Mouse (Mus musculus) embryonic fibroblast, embryonic 13.5 days (primary cell): ENCODE results near the gene Pias1. TPM values are rescaled to one million over a fixed set of nuclear protein-coding genes. Genes with fewer than 3 reads are reported as not detected.

Experiments used
- H3K27ac ChIP-seq: 2 replicates; pipeline ENCODE4 v1.5.1; 2012; ENCODE audit warnings: low read length, control low read depth, inconsistent platforms; ENCODE audit not compliant: insufficient read depth
- H3K4me1 ChIP-seq: 2 replicates; pipeline ENCODE4 v1.6.1; 2011; ENCODE audit warnings: low read length; ENCODE audit not compliant: control insufficient read depth, insufficient read depth
- H3K4me3 ChIP-seq: 2 replicates; pipeline ENCODE4 v1.5.1; 2011; ENCODE audit warnings: mild to moderate bottlenecking, control low read depth, low read length; ENCODE audit not compliant: insufficient read depth
- CTCF ChIP-seq: IDR thresholded peaks from 2 replicates; pipeline ENCODE4 v1.5.1; 2011; ENCODE audit warnings: mild to moderate bottlenecking, control low read depth, low read length, moderate library complexity, borderline replicate concordance; ENCODE audit not compliant: insufficient read depth
- POLR2A ChIP-seq: IDR thresholded peaks from 2 replicates; pipeline ENCODE4 v1.6.1; 2011; ENCODE audit warnings: low read depth, mild to moderate bottlenecking, control low read depth, low read length, moderate library complexity
- polyA plus RNA-seq: library from polyadenylated mRNA; stranded (reverse); fragments of >200 nt; gene quantifications from 2 replicates; pipeline ENCODE4 v1.2.4, GENCODE M21; 2011; ENCODE audit warnings: low read depth; ENCODE audit not compliant: missing spikeins, insufficient read length

The Pias1 gene
- polyA plus RNA-seq, 1 experiment: 48.4 TPM

DNA sequence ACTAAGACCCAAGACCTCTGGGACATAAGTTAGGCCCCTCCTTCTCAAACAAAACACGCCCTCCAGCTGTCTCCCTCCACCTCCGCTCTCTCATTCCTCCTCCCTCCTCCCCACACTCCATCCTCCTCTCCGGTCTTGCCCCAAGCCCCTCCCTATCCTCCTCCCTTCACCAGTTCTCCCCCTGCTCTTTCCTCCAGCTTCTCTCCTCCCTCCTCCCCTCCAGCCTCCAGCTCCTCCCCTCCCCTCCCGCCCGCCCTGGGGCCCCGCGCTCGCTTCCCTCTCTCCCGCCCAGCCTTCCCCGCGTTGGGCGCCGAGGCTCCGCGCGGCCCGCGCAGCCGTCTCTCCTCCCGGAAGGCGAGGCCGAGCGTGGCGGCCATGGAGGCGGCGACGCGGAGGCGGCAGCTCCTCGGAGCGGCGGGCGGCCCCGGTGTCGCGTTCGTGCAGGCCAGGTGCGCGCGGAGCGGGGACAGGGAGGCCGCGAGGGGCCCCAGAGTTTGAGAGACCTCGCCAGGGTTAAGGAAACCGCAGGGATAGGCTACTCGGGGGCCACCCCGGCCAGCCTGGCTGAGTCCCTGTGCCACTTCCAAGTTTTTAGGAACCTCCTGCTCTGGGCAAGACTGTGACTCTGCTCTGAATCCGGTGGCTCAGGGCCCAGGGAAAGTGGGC, 149.1 kb downstream of the Pias1 start, which contains the start of gene Cln6:
Gene Cln6, plus strand, starts transcription at position 280 of the 666 bp plus-strand sequence.
- H3K4me3 ChIP-seq: peak within 1 kb of the TSS; percentile 66
- peaks cover 4% of the 10 kb centered on the region for H3K4me1 ChIP-seq
- TF ChIP-seq CTCF: no peak
- peak; percentile 64 for TF ChIP-seq POLR2A
- H3K27ac ChIP-seq: no peak within 1 kb of the TSS

DNA sequence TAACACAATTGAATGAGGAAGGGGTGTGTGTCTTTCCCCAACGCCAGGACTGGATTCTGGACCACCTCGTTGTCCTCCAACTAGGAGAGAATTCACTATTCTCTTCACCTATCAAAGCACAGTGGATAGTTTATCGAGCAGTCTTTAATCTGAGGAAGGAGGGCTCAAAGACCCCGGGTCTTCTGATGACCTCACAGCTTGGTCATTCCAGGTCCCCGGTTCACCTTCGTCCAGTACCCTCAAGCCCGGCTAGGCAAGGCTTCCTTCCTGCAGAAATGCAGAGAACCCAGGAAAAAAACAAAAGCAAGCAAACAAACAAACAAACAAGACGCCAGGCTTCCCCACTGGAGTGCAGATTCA, 149.6 kb downstream of the Pias1 start:
- TF ChIP-seq POLR2A (0 out of 2 replicates have a peak, but pooled peaks have one; percentile 35), CTCF (no peak)
- Histone ChIP-seq H3K4me3 (peak overlapping the region; percentile 9), H3K27ac (no peak overlapping the region), H3K4me1 (peaks cover 4% of the 10 kb centered on the region)

DNA sequence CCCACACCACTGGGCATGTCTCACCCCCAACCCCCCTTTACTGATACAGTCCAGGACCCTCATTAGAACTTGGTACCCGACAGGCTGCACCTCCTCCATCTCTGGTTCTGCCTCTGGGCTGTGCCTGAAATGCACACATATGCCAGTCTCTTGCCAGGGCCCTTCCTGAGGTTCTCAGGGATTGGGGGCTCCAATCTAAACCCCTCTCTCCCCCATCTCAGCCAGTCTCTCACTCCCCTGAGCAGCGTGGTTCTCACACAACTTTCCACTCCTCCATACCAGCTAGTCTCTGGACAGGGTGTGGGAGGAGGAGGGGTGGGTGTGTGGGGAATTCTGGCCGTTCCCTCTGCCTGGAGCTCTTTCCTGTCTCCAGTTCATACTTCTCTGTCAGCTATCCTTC, 150.1 kb downstream of the Pias1 start:
- TF ChIP-seq POLR2A (no peak), CTCF (no peak)
- peaks cover 4% of the 10 kb centered on the region for H3K4me1 ChIP-seq
- no peak overlapping the region for H3K4me3 ChIP-seq
- H3K27ac ChIP-seq: no peak overlapping the region

DNA sequence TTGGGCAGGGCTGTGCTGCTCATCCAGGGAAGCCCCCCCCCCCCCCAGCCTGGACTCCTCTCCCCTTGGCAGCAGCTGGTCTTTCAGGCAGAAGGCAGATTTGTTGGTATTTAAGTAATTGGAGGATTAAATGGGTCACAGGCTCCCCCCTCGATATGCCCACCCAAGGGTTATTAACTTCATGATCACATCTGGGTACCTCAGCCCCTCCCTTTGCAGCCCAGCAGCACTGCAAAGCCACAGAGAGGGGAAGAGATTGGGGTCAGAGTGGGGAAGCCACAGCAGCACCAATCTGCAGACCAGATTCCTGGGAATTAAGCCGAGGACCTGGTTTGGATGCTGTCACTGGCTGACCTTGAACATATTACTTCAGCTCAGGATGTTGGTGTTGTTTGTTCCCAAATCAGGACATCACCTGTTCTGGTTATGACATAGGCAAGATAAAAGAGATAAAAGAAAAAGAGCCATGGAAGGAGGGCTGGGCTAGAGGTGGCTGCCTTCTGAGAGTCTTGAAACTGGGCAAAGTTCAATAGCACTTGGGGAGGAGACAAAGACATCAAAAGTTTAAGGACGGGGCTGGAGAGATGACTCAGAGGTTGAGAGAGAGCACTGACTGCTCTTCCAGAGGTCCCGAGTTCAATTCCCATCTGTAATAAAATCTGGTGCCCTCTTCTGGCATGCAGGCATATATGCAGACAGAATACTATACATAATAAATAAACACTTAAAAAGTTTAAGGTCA, 151.8 kb downstream of the Pias1 start:
- no peak overlapping the region for H3K4me3 ChIP-seq
- TF ChIP-seq POLR2A: no peak
- TF ChIP-seq CTCF: no peak
- peaks cover 4% of the 10 kb centered on the region for H3K4me1 ChIP-seq
- H3K27ac ChIP-seq: no peak overlapping the region

DNA sequence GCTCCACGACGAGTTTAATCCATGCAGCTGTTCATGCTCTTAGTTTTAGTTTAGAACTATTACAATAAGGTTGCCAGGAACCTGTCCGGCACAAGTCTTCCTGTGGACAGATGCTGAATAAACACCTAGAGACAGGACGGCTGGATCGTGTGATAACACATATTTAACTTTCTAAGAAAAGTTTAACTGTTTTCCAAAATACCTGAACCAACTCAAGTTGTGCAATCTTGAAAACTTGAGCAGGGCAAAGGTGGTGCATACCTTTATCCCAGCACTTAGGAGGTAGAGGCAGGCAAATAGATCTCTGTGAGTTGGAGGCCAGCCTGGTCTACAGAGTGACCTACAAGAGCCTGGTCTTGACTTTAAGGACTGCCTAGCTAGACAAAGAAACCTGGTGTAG, 152.8 kb downstream of the Pias1 start:
- Histone ChIP-seq H3K27ac (no peak overlapping the region), H3K4me3 (no peak overlapping the region), H3K4me1 (peaks cover 4% of the 10 kb centered on the region)
- TF ChIP-seq CTCF (no peak), POLR2A (no peak)

DNA sequence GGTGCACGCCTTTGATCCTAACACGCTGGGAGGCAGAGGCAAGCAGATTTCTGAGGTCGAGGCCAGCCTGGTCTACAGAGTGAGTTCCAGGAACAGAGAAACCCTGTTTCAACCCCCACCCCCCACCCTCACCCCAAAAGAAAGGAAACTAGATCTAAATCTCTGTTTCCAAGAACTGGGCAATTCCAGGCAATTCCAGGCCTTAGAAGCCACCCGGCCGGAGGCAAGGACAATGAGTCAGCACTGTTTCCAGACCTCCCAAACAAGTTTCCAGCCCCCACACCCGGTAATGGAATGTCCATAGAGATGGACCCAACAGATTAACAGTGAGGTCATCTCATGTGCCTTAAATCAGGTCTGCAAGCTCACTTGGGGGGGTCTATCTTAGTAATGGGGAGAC, 157.8 kb downstream of the Pias1 start:
- Histone ChIP-seq H3K4me3 (no peak overlapping the region), H3K4me1 (peaks cover 3% of the 10 kb centered on the region; the same call in 1 of the 2 replicates), H3K27ac (no peak overlapping the region; the same call in 1 of the 2 replicates)
- TF ChIP-seq POLR2A (no peak), CTCF (no peak)

DNA sequence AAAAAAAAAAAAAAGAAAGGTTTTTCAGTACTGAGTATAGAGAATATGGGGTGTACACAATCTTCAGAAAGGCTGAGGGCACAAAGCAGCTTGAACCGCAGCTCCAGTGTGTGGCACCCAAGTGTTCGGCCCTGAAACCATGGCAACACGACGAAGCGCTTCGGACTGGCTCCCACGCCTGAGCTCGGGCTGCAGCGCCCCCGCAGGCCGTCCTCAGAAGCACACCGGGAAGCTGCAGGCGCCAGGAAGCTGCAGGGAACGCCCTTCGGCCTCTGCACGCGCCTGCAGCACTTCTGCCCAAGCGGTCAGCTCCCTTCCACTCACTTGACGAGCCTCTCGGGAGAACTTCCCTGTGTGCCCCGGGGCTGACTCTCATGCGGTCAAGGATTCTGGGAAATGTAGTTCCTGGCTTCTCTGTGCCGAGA, 159.1 kb downstream of the Pias1 start:
- H3K4me3 ChIP-seq: no peak overlapping the region
- no peak overlapping the region for H3K27ac ChIP-seq
- TF ChIP-seq CTCF: peak; percentile 92
- TF ChIP-seq POLR2A: no peak

More for the DNA sequence above, 159.1 kb downstream of the Pias1 start:
- peaks cover 3% of the 10 kb centered on the region; the same call in 1 of the 2 replicates for H3K4me1 ChIP-seq

Other genes with a start within 250 kb of the Pias1 start
- 37.3 and 41.2 TPM in 2 replicates for gene Fem1b, start 176.0 kb downstream of the Pias1 start, polyA plus RNA-seq
- 33.7 and 43.3 TPM in 2 replicates for gene Cln6, start 149.1 kb downstream of the Pias1 start, polyA plus RNA-seq
- gene Calml4, start 129.8 kb downstream of the Pias1 start, polyA plus RNA-seq: 2.9 and 7.5 TPM in 2 replicates
- not detected in 2 replicates for gene Skor1, start 161.0 kb upstream of the Pias1 start, polyA plus RNA-seq